Mouse (Mus musculus) colon, adult 2 months (tissue): ENCODE measurements around the gene Gcnt7. TPM values are rescaled to one million over a fixed set of nuclear protein-coding genes. Genes with fewer than 3 reads are reported as not detected.

Experiments
- polyA plus RNA-seq: library from polyadenylated mRNA; depleted of rRNA; stranded (reverse); fragments of >200 nt; gene quantifications from 2 replicates; pipeline ENCODE4 v1.2.3, GENCODE M21; 2012; rRNA removed

The Gcnt7 gene
- not detected in 2 replicates for polyA plus RNA-seq

GRCm38 (mm10) chr2:172458496-172458895 lies at the start of gene Gcnt7:
Gene Gcnt7, minus strand, starts transcription at chr2:172458596.

GRCm38 (mm10) chr2:172472318-172472717 lies 13.9 kb upstream of the Gcnt7 start, which contains the start of gene Fam209:
Gene Fam209, plus strand, starts transcription at chr2:172472520.

DNA sequence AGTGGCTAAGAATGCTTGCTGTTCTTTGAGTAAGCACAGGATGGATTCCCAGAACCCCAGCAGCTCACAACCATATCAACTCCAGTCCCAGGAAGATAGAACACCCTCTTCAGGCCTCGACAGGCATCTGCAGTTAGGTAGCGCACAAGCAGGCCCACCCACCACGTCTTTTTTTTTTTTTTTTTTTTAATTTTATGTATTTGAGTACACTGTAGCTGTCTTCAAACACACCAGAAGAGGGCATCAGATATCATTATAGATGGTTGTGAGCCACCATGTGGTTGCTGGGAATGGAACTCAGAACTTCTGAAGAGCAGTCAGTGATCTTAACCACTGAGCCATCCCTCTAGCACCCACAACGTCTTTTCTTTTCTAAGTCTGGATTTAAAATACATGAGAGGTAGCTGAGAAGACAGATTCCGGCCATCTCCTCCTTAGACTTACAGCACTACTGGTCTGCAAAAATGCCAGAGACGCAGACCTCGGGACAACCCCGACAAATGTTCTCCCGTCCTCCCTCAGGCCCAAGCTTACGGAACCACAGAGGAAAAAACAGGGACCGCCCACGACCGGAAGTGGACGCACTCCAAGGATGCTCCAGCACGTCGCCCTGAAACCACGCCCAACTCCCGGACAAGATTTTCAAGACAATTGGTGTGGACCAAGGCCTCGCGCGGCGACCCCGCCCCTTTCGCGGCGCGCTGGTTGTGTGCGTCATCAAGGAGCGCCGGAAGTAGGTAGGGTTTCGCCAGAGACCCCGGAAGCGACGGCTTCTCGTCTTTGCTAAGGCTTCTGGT lies 18.4 kb downstream of the Gcnt7 start, which contains the start of gene Rtf2:
TSS of gene Rtf2 (plus strand) at position 714 of the 797 bp plus-strand sequence.

Other genes starting within 250 kb of the Gcnt7 start
- gene Mc3r, start 210.1 kb downstream of the Gcnt7 start, polyA plus RNA-seq = not detected in 2 replicates
- 27.9 and 29.0 TPM in 2 replicates for gene Fam210b, start 113.0 kb downstream of the Gcnt7 start, polyA plus RNA-seq
- 6.8 and 7.9 TPM in 2 replicates for gene Aurka, start 88.1 kb downstream of the Gcnt7 start, polyA plus RNA-seq
- 27.8 and 28.7 TPM in 2 replicates for gene Cstf1, start 87.9 kb downstream of the Gcnt7 start, polyA plus RNA-seq
- 0.43 and 0.50 TPM in 2 replicates for gene Cass4, start 64.8 kb downstream of the Gcnt7 start, polyA plus RNA-seq
- 27.9 and 33.0 TPM in 2 replicates for gene Rtf2, start 18.0 kb downstream of the Gcnt7 start, polyA plus RNA-seq
- gene Fam209, start 13.9 kb upstream of the Gcnt7 start, polyA plus RNA-seq = 0.19 and 0.24 TPM in 2 replicates
- not detected in 2 replicates for gene Tfap2c, start 91.0 kb upstream of the Gcnt7 start, polyA plus RNA-seq